Mouse (Mus musculus): ENCODE results near the gene Prps1l1.

GRCm38 (mm10) chr12:34990387-34990786, 5.8 kb downstream of the Prps1l1 start:
- TF ChIP-seq CTCF (IDR thresholded peaks at IDR 0.05; ENCODE audit: control insufficient read depth, insufficient read depth, insufficient replicate concordance, low read depth, low read length) (no peak), POLR2A (IDR thresholded peaks at IDR 0.05; ENCODE audit: control insufficient read depth, low read depth, low read length) (no peak)

All from testis, adult 2 months (tissue).